In genomic region chr12:88818622-88819334, GRCm38 (mm10) we compare ENCODE assay signal across 9 mouse cellular contexts.
DNase-seq lines count a peak whose midpoint lies in the region; ATAC-seq lines count a peak whose summit lies in the region.
"Had no signal": no experiment of that assay in that cellular context is flagged by ENCODE, and none has a peak within 500 bp of the region (broad histone marks: within the 10 kb centered on the region; RNA-seq: fewer than 3 reads in every experiment).

No protein-coding gene starts in this region.

- H3K9ac ChIP-seq in liver, embryonic 11.5 days (ENCODE audit: low read depth, low read length): no peak overlapping the region
- H3K9ac ChIP-seq in liver, embryonic 12.5 days: no peak overlapping the region
- no peak overlapping the region for H3K9ac ChIP-seq in embryonic facial prominence, embryonic 11.5 days (replicated peaks; ENCODE audit: low read length)
- no peak overlapping the region for H3K9ac ChIP-seq in hindbrain, embryonic 11.5 days (ENCODE audit: low read depth, low read length)

- H3K4me2 ChIP-seq in liver, embryonic 11.5 days: no peak overlapping the region
- H3K4me2 ChIP-seq in liver, embryonic 12.5 days: no peak overlapping the region
- no peak overlapping the region for H3K4me2 ChIP-seq in embryonic facial prominence, embryonic 11.5 days (ENCODE audit: low read depth, low read length)
- no peak overlapping the region for H3K4me2 ChIP-seq in hindbrain, embryonic 11.5 days (replicated peaks; ENCODE audit: low read depth, low read length)

- no peaks in the 10 kb centered on the region for H3K4me1 ChIP-seq in liver, embryonic 11.5 days (replicated peaks; ENCODE audit: control insufficient read depth, insufficient read depth, low read length)
- no peaks in the 10 kb centered on the region for H3K4me1 ChIP-seq in liver, embryonic 12.5 days
- H3K4me1 ChIP-seq in embryonic facial prominence, embryonic 11.5 days (ENCODE audit: control insufficient read depth, insufficient read depth, low read length): no peaks in the 10 kb centered on the region
- H3K4me1 ChIP-seq in hindbrain, embryonic 11.5 days (replicated peaks; ENCODE audit: control insufficient read depth, insufficient read depth, low read length): no peaks in the 10 kb centered on the region

- no peaks in the 10 kb centered on the region for H3K27me3 ChIP-seq in liver, embryonic 11.5 days (replicated peaks; ENCODE audit: control insufficient read depth, insufficient read depth, low read length)
- H3K27me3 ChIP-seq in liver, embryonic 12.5 days (replicated peaks): no peaks in the 10 kb centered on the region
- no peaks in the 10 kb centered on the region for H3K27me3 ChIP-seq in embryonic facial prominence, embryonic 11.5 days (ENCODE audit: control insufficient read depth, insufficient read depth, low read length)
- no peaks in the 10 kb centered on the region for H3K27me3 ChIP-seq in hindbrain, embryonic 11.5 days (ENCODE audit: control insufficient read depth, insufficient read depth, low read length)

- H3K36me3 ChIP-seq in liver, embryonic 11.5 days (ENCODE audit: control insufficient read depth, insufficient read depth, low read length): no peaks in the 10 kb centered on the region
- H3K36me3 ChIP-seq in liver, embryonic 12.5 days: no peaks in the 10 kb centered on the region
- H3K36me3 ChIP-seq in embryonic facial prominence, embryonic 11.5 days (replicated peaks; ENCODE audit: control insufficient read depth, insufficient read depth, low read depth, low read length): no peaks in the 10 kb centered on the region
- H3K36me3 ChIP-seq in hindbrain, embryonic 11.5 days (ENCODE audit: control insufficient read depth, insufficient read depth, low read length): no peaks in the 10 kb centered on the region

- 71% methylated on average over 4 of the region's 4 CpGs for WGBS in liver, embryonic 11.5 days
- 73% methylated on average over 4 of the region's 4 CpGs for WGBS in liver, embryonic 12.5 days (ENCODE audit: insufficient replicate concordance)
- WGBS in embryonic facial prominence, embryonic 11.5 days: 52% methylated on average over 4 of the region's 4 CpGs
- 54% methylated on average over 4 of the region's 4 CpGs for WGBS in hindbrain, embryonic 11.5 days

- DNase-seq in liver, embryonic 11.5 days (ENCODE audit: low spot score): peak; percentile 27
- no peak for DNase-seq in embryonic facial prominence, embryonic 11.5 days (ENCODE audit: low spot score)
- no peak for DNase-seq in hindbrain, embryonic 11.5 days (ENCODE audit: low spot score)
- peak; percentile 79 for DNase-seq in retina, embryonic 14.5 days (ENCODE audit: low spot score)
- DNase-seq in adrenal gland, postnatal 25 days: no peak
- DNase-seq in layer of hippocampus, adult 11-12 months (ENCODE audit: low spot score): no peak
- DNase-seq in left cerebral cortex, postnatal 36 days (ENCODE audit: low spot score in 2 of 2): no peak

- H3K9me3 ChIP-seq in liver, embryonic 11.5 days (ENCODE audit: control insufficient read depth, low read length): no peaks in the 10 kb centered on the region
- H3K9me3 ChIP-seq in liver, embryonic 12.5 days (replicated peaks): no peaks in the 10 kb centered on the region
- no peaks in the 10 kb centered on the region for H3K9me3 ChIP-seq in embryonic facial prominence, embryonic 11.5 days (replicated peaks; ENCODE audit: control insufficient read depth, low read length)
- H3K9me3 ChIP-seq in hindbrain, embryonic 11.5 days (ENCODE audit: control insufficient read depth, low read length): no peaks in the 10 kb centered on the region

- intact Hi-C loops in left cerebral cortex, postnatal 36 days (cut with DNase I): no loop called here

- H3K27ac ChIP-seq in liver, embryonic 11.5 days (ENCODE audit: low read depth, low read length): no peak overlapping the region
- no peak overlapping the region for H3K27ac ChIP-seq in liver, embryonic 12.5 days
- H3K27ac ChIP-seq in embryonic facial prominence, embryonic 11.5 days (replicated peaks; ENCODE audit: low read depth, low read length): no peak overlapping the region
- no peak overlapping the region for H3K27ac ChIP-seq in hindbrain, embryonic 11.5 days (ENCODE audit: low read depth, low read length)

- H3K4me3 ChIP-seq in liver, embryonic 11.5 days (ENCODE audit: low read depth, low read length): no peak overlapping the region
- no peak overlapping the region for H3K4me3 ChIP-seq in liver, embryonic 12.5 days
- no peak overlapping the region for H3K4me3 ChIP-seq in embryonic facial prominence, embryonic 11.5 days (ENCODE audit: low read depth, low read length)
- no peak overlapping the region for H3K4me3 ChIP-seq in hindbrain, embryonic 11.5 days (ENCODE audit: low read depth, low read length)
- H3K4me3 ChIP-seq: erythroblast, embryonic 14.5 days had no signal

- ATAC-seq in liver, embryonic 11.5 days (replicated peaks; ENCODE audit: low FRiP score): peak; percentile 51
- ATAC-seq in liver, embryonic 12.5 days: no peak
- peak; percentile 63 for ATAC-seq in embryonic facial prominence, embryonic 11.5 days (replicated peaks; ENCODE audit: insufficient number of reproducible peaks, low FRiP score, low TSS enrichment, low read depth)
- ATAC-seq in hindbrain, embryonic 11.5 days (ENCODE audit: low FRiP score): peak; percentile 61

Comparison
In these comparisons a context has a peak if more than half of its experiments do, and no peak if none do; other contexts are left out.
1. DNase-seq: peak in liver, embryonic 11.5 days (single experiment) and retina, embryonic 14.5 days (single experiment); none in embryonic facial prominence, embryonic 11.5 days (single experiment), hindbrain, embryonic 11.5 days (single experiment), adrenal gland, postnatal 25 days (single experiment), layer of hippocampus, adult 11-12 months (single experiment) and left cerebral cortex, postnatal 36 days (0 of 2).